Mouse (Mus musculus): ENCODE results near the gene Aaas.
A peak's percentile ranks its signal among the peaks of the same experiment; 100 is the strongest.

The Aaas gene

GRCm38 (mm10) chr15:102350138-102350941, at the start of gene Aaas:
Gene Aaas, minus strand, starts transcription at chr15:102350771.
- peak; percentile 96 for DNase-seq (ENCODE audit: low spot score)

GRCm38 (mm10) chr15:102399229-102400221, 49.0 kb upstream of the Aaas start:
- peak; percentile 74 for DNase-seq (ENCODE audit: low spot score)

DNA sequence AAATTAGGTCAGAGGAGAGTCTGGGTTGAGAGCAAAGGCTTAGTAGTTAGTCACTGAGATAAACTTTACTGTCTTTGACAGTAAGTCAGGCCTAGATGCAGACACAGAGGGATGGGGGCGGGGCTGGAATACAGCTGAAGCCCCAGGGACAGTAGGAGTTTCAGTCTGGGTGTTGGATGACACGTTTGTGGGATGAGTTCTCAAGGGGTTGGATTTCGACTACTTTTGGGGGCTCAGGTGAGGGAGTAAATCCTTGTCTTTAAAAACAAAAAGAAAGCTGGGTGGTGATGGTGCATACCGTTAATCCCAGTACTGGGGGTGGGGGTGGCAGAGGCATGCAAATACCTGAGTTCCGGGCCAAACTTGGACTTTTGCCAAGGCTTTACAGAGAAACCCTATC, 48.1 kb upstream of the Aaas start:
- DNase-seq (ENCODE audit: low spot score): no peak

DNA sequence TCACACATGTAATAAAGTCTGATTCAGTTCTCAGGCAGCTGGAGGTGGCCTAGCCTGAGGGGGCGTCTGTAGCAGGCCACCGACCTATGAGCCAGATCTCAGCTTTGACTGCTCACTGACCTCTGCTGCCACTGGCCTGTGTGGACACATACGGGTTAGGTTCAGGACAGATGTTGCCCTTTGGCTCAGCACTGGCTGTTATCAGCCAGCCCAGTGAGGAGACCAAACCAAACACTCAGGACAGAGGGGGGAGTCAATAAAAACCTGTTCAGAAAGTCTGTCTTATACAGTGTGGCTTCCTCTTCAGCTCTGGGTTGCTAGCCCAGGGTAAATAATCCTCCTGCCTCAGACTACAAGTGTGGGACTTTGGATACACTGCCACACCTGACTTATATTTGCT, 44.5 kb upstream of the Aaas start:
- no peak for DNase-seq (ENCODE audit: low spot score)

- DNase-seq (ENCODE audit: low spot score): peak; percentile 20
Observed at GRCm38 (mm10) chr15:102393584-102394014, 43.0 kb upstream of the Aaas start.

DNA sequence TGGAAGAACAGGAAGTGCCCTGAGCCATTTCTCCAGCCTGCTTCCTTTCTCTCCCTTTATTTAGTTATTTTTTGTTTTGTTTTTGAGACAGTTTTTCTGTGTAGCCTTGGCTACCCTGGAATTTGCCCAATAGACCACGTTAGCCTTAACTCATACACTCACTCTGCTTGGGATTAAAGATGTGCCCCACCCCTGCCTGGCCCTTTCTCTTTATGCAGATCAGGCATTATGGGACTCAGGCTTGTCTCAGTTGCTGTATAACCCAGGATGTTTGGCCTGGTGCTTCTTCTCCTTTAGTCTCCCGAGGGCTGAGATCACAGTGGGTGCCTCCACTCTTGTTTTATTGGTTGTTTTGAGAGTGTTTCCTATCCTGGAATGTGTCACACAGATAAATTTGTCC, 41.9 kb upstream of the Aaas start:
- DNase-seq (ENCODE audit: low spot score): no peak

- no peak for DNase-seq (ENCODE audit: low spot score)
Observed at GRCm38 (mm10) chr15:102388942-102389341, 38.4 kb upstream of the Aaas start.

DNA sequence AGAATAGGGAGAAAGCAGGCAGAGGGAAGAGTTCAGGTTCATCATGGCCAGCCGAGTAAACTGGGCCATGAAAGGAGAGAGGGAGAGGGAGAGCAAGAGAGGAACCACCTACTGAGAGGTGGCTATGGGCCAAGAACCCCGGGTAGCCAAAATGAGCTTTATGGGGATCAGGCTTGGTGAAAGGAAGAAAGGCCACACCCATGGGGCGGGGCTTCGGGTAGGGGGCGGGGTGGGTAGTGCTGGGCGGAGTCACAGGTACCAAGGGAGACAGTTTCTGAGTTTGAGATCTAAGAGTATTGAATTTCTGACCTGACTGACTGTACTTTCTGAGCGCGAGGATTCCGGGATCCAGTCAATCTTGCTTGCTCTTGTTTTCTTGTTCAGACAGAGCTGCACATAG, 36.1 kb upstream of the Aaas start:
- no peak for DNase-seq (ENCODE audit: low spot score)

DNA sequence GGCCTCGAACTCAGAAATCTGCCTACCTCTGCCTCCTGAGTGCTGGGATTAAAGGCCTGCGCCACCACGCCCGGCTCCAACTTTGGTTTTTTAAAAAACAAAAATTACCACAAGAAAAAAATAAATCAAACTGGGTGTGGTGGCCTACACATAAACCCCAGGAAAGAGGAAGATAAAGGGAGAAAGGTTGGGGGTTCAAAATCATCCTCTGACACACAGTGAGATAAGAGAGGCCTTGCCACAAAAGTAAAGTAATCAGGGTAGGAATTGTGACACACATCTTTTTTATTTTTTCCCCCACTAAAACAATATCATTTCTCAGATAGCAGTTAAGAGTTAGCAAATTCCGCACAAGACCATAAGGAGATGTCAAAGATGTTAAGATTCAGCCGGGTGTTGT, 33.1 kb upstream of the Aaas start:
- no peak for DNase-seq (ENCODE audit: low spot score)

DNA sequence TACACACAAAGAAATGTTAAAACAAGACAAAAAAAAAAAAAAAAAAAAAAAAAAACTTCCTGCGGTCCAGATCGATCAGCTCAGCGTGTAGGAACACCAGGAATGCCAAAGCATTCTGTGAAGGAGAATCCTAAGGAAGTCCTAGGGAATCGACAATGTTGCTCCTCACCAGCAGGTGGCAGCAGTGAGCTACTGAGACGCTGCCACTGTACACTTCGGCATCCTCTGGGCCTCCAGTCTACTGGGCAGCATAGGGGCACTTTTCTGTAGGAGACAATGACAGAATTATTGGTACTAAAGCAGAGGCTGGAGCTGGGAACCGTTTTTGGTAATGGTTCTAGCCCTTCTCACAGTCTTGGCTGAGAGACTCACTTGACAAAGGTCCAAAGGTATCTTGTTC, 31.0 kb upstream of the Aaas start:
- peak; percentile 96 for DNase-seq (ENCODE audit: low spot score)

DNA sequence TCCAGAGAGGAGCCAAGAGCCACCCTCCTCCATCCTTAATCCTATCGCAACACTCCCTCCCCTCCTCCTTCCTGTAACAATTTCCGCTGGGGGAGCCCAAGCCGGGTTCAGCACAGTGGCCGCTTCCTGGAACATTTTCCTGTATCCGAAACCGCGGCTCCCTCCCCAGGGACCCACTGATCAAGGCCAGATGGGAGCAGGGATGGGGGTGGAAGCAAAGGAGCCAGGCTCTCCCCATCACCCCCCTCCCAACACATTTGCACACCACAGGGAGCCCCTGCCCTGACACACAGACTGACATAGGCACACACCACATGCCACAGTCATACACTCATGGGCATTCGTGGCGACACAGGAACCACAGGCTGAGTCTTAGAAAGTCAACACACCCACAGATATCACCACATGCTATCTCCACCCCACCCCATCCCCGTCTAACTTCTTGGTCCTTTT, 27.3 kb upstream of the Aaas start:
- DNase-seq (ENCODE audit: low spot score): no peak

DNA sequence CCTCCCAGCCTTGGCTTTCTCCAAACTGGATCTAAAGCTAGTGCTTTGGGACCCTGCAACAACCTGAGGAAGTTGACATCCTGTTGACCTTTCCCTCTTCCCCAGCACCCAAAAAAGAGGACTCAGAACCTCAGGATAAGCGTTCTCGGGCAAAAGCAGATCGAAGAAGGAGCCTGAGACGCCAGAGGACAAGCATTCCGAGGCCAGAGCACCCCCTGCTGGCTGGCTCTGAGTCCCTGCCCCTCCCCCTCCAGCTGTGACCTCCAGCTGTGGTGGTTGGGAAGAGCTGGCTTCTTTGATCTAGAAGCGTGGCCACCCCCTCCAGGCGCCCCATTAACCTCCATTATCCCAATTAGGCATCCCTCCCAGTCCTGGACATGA, 26.6 kb upstream of the Aaas start:
- peak; percentile 90 for DNase-seq (ENCODE audit: low spot score)

- peak; percentile 49 for DNase-seq (ENCODE audit: low spot score)
Observed at GRCm38 (mm10) chr15:102376453-102377162, 26.0 kb upstream of the Aaas start.

- DNase-seq (ENCODE audit: low spot score): no peak
Observed at GRCm38 (mm10) chr15:102370727-102371126, 20.2 kb upstream of the Aaas start.

- DNase-seq (ENCODE audit: low spot score): no peak
Observed at GRCm38 (mm10) chr15:102369972-102370371, 19.4 kb upstream of the Aaas start.

- DNase-seq (ENCODE audit: low spot score): peak; percentile 48
Observed at GRCm38 (mm10) chr15:102366733-102367344, 16.3 kb upstream of the Aaas start, which contains the start of gene Sp7. Gene Sp7, minus strand, starts transcription at chr15:102367182.

DNA sequence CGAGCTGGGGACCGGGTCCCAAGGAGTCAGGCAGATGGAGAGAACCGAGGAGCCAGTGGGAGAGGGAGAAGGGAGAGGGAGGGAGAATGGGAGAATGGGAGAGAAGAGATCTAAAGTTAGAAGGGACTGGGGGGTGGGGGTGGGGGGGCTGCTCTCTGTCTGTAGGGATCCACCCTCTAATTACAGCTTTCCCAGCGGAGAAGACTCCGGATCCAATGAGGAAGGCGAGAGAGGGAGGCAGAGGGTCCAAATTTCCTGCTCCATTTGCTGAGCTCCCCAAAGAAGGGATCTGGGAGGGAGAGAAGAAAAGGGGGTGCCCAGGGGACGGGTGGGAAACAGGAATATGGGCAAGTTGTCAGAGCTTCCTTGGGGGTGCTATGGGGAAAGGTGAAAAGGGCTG, 15.7 kb upstream of the Aaas start:
- no peak for DNase-seq (ENCODE audit: low spot score)

DNA sequence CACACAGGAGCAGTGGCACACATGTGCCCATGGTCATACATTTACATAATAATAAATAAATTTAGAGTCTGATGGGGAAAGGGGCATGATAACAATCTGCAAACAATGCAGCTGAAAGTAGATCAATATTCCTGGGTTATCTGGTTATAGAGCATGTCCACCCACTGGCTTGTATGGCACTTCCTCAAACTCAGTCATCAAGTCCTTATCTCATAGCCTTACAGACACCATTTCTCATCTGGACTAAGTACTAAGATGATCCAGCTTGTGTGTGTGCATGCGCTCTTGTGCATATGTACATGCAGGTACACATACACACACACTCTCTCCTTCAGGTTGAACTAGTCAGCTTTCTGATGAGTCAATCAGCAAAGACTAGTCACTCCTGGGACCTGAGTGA, 14.1 kb upstream of the Aaas start:
- no peak for DNase-seq (ENCODE audit: low spot score)

DNA sequence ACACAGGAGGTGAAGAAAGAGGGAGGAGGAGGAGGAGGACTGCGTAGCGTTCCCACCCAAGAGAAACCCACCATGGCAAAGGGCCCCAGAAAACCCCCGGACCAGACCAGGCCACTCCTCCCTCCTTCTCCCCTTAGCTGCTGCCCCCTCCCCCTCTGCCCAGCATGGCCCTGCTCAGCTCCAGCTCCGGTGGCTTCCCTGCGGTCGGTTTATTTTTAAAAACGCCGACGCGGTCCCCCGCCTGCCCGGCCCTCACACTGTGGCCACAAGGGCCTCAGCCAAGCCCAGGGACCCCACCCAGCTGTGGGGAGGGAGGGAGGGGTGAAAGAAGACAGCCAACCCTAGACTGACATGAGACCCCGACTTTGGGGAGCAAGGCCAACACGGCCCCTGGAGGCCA, 12.1 kb upstream of the Aaas start:
- DNase-seq (ENCODE audit: low spot score): no peak

DNA sequence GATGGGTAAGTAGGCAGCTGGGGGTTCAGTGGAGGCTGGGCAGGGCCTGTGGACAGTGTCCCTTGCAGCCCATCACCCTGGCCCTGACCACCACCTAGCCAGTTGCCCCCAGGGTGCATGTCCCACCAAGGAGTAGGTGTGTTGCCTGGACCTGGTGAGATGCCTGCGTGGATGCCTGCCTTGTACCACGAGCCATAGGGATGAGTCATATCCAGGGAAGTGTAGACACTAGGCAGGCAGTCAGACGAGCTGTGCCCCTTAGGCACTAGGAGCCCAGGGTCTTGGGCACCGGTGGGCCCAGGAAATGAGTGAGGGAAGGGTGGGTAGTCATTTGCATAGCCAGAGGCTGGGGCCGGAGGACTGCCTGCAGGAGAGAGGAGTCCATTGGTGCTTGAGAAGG, 8.3 kb upstream of the Aaas start:
- no peak for DNase-seq (ENCODE audit: low spot score)

DNA sequence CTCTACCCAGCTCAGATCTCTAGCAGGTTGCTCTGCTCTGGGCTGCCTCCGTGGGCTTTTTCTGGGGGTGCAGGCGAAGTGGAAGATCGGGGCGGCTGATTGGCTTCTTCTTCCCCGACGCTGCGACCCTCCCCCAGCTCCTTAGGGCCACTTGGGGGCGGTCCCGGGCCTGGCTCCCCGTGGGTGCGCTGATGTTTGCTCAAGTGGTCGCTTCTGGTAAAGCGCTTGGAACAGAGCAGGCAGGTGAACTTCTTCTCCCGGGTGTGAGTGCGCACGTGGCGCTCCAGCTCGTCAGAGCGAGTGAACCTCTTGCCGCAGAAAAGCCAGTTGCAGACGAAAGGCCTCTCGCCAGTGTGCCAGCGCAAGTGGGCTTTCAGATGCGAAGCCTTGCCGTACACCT, 7.6 kb upstream of the Aaas start:
- DNase-seq (ENCODE audit: low spot score): peak; percentile 63

All from retina, embryonic 14.5 days (tissue).